Mouse (Mus musculus) kidney, adult 2 months (tissue): ENCODE measurements around the gene Pik3r2.

Source experiments
- CTCF ChIP-seq: fragments of 200-500 bp; conservative IDR thresholded peaks from 2 replicates; pipeline ENCODE4 v1.5.1; 2011; ENCODE audit warnings: low read depth, mild to moderate bottlenecking, control low read depth, low read length, moderate library complexity, mixed read lengths; ENCODE audit not compliant: insufficient read depth, insufficient read length
- POLR2A ChIP-seq: fragments of 200-500 bp; IDR thresholded peaks from one replicate; pipeline ENCODE4 v1.6.1; 2011; ENCODE audit warnings: low read depth, low read length, control low read depth

- TF ChIP-seq CTCF, result no peak
- TF ChIP-seq POLR2A, result no peak
These were observed 31.7 kb upstream of the Pik3r2 start, which contains the start of gene Il12rb1 for GRCm38 (mm10) chr8:70808239-70808638.
